In the genomic region with DNA sequence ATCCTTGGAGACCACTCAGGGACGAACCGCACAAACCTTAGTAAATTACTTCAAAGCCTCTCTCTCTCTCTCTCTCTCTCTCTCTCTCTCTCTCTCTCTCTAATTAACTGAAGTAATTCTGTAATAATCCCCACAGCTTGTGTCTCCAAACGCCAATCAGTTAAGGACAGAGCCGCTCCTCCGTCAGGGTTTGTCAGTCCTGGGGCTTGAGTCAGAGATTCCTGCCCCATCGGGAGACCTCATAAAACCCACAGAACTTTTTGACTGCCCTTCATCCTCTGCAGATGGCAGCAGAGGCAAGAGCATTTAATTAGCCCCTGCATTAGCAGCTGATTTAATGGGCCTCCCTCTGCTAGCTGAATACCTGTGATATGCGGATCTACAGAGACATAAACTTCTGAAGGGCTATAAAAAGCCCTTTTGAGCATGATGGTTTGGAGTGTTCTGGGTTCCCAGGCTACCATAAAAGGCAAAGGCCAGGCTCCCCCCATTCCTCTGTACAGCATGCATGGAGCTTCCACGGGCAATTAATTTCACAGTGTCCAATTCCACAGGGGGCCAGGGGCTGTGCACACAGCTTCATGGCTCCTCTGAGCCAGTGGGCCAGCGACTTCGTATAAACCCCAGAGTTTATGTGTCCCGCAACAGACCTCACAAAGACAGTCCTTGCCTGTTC, we compare ENCODE assay signal across 16 mouse cellular contexts.
DNase-seq lines count a peak whose midpoint lies in the region; ATAC-seq and TF ChIP-seq lines count a peak whose summit lies in the region.
"Had no signal": no experiment of that assay in that cellular context is flagged by ENCODE, and none has a peak within 500 bp of the region (broad histone marks: within the 10 kb centered on the region; RNA-seq: fewer than 3 reads in every experiment).

No protein-coding gene starts in this region.

- no peak overlapping the region for H3K9ac ChIP-seq in kidney, embryonic 16.5 days (replicated peaks; ENCODE audit: low read length)
- H3K9ac ChIP-seq in hindbrain, embryonic 12.5 days: no peak overlapping the region
- H3K9ac ChIP-seq in limb, embryonic 13.5 days: peak overlapping the region; percentile 43; the same call in 1 of the 2 replicates
- H3K9ac ChIP-seq: forebrain, embryonic 13.5 days had no signal

- ATAC-seq in kidney, embryonic 16.5 days (ENCODE audit: low FRiP score, low TSS enrichment): peak; percentile 52; the same call in 1 of the 2 replicates
- ATAC-seq in Patski: no peak
- ATAC-seq in hindbrain, embryonic 12.5 days (ENCODE audit: low FRiP score): no peak
- no peak for ATAC-seq in limb, embryonic 13.5 days (ENCODE audit: low FRiP score, low read depth)
- ATAC-seq: forebrain, embryonic 13.5 days had no signal

- no peaks in the 10 kb centered on the region for H3K27me3 ChIP-seq in kidney, embryonic 16.5 days (ENCODE audit: insufficient read depth, low read length)
- no peaks in the 10 kb centered on the region for H3K27me3 ChIP-seq in Patski
- H3K27me3 ChIP-seq in hindbrain, embryonic 12.5 days: no peaks in the 10 kb centered on the region
- H3K27me3 ChIP-seq in limb, embryonic 13.5 days: peaks cover 10% of the 10 kb centered on the region; the same call in 1 of the 2 replicates
- H3K27me3 ChIP-seq: forebrain, embryonic 13.5 days had no signal

- CTCF ChIA-PET in Patski (lab: Charles Lee): interaction anchor here (1.8 to 2.0 kb wide), 2 partner anchors 17 to 21 kb away, joined by 5 to 8 read pairs; no protein-coding TSS in a partner anchor

- H3K4me1 ChIP-seq in kidney, embryonic 16.5 days (ENCODE audit: insufficient read depth, low read length): peaks cover 25% of the 10 kb centered on the region
- peaks cover 35% of the 10 kb centered on the region for H3K4me1 ChIP-seq in hindbrain, embryonic 12.5 days
- peaks cover 26% of the 10 kb centered on the region for H3K4me1 ChIP-seq in limb, embryonic 13.5 days

- H3K4me2 ChIP-seq in kidney, embryonic 16.5 days (replicated peaks; ENCODE audit: low read depth, low read length): no peak overlapping the region
- H3K4me2 ChIP-seq in hindbrain, embryonic 12.5 days (replicated peaks): no peak overlapping the region
- H3K4me2 ChIP-seq in limb, embryonic 13.5 days (replicated peaks): no peak overlapping the region
- H3K4me2 ChIP-seq: forebrain, embryonic 13.5 days had no signal

- WGBS in kidney, embryonic 16.5 days: 18% methylated on average over 11 of the region's 11 CpGs
- WGBS in hindbrain, embryonic 12.5 days: 42% methylated on average over 11 of the region's 11 CpGs
- 9% methylated on average over 11 of the region's 11 CpGs for WGBS in limb, embryonic 13.5 days

- in situ Hi-C loops in Patski (cut with MboI; ENCODE audit: low pct_unique_long_range_greater_than_20kb): no loop called here

- no peak for DNase-seq in kidney, adult 11 months
- peak; percentile 22 for DNase-seq in Patski (ENCODE audit: low read depth, low spot score)
- DNase-seq in cerebellum, adult 11-12 months: no peak
- DNase-seq in adrenal gland, adult 18-20 months (ENCODE audit: low spot score in 2 of 2): no peak
- no peak for DNase-seq in embryo, embryonic 10.5 days (ENCODE audit: low spot score)
- DNase-seq: cerebellum, postnatal 36 days; kidney, postnatal 14 days; layer of hippocampus, adult 9-11 months; lung, adult 2 months; lung, postnatal 4 days; thymus, adult 18-20 months had no signal

- H3K27ac ChIP-seq in kidney, embryonic 16.5 days (ENCODE audit: low read length): peak overlapping the region; percentile 31; the same call in 1 of the 2 replicates
- peak overlapping the region; percentile 9; the same call in 1 of the 2 replicates for H3K27ac ChIP-seq in hindbrain, embryonic 12.5 days
- H3K27ac ChIP-seq in limb, embryonic 13.5 days: peak overlapping the region; percentile 45; the same call in 1 of the 2 replicates
- H3K27ac ChIP-seq: embryonic facial prominence, embryonic 10.5 days; forebrain, embryonic 13.5 days had no signal

- H3K36me3 ChIP-seq in kidney, embryonic 16.5 days (ENCODE audit: insufficient read depth, low read length): no peaks in the 10 kb centered on the region
- no peaks in the 10 kb centered on the region for H3K36me3 ChIP-seq in hindbrain, embryonic 12.5 days
- no peaks in the 10 kb centered on the region for H3K36me3 ChIP-seq in limb, embryonic 13.5 days
- H3K36me3 ChIP-seq: embryonic facial prominence, embryonic 10.5 days had no signal

- POLR2A ChIA-PET in Patski (lab: Charles Lee): no interaction called here

- H3K4me3 ChIP-seq in kidney, embryonic 16.5 days (ENCODE audit: low read length): no peak overlapping the region
- no peak overlapping the region for H3K4me3 ChIP-seq in hindbrain, embryonic 12.5 days
- H3K4me3 ChIP-seq in limb, embryonic 13.5 days: no peak overlapping the region
- H3K4me3 ChIP-seq: embryonic facial prominence, embryonic 10.5 days; forebrain, embryonic 13.5 days had no signal

- peaks cover 4% of the 10 kb centered on the region; the same call in 1 of the 2 replicates for H3K9me3 ChIP-seq in kidney, embryonic 16.5 days (ENCODE audit: low read length)
- H3K9me3 ChIP-seq in hindbrain, embryonic 12.5 days (replicated peaks): 0 out of 2 replicates have a peak, but pooled peaks cover 3% of the 10 kb centered on the region
- no peaks in the 10 kb centered on the region for H3K9me3 ChIP-seq in limb, embryonic 13.5 days
- H3K9me3 ChIP-seq: forebrain, embryonic 13.5 days had no signal

- no peak for TF ChIP-seq CTCF in Patski (IDR thresholded peaks at IDR 0.05)
